Mouse (Mus musculus): Measurements from ENCODE around the gene Pex5l. TPM values are rescaled to one million over a fixed set of nuclear protein-coding genes. Genes with fewer than 3 reads are reported as not detected.

Pex5l gene
- polyA plus RNA-seq, 1 experiment from 2014 or later, result 2.8 TPM

DNA sequence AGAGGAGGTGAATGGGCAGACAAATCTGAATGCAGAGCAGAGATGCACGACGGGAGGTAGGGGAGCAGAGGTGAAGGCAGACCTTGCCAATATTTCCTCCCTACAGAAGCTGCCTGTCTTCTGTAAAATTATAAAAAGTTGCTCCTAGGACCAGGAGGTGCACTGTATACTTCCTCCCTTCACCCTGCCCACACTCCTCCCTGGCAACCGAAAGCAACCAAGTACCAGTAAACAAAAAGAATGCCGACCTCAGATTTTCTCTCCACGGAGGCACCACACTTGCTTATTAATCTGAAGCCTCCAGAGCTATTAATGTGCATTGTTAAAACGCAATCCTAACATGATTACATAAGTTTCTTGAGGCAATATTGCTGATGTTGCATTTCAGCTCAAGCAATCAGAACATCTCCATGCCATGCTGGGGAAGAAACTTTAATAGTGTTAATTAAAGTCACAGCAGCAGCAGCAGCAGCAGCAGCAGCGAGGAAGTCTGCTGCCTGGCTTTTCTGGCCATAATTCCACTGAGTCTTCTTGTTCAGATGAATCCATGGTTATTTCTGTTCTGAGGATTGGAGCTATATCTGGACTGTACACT lies 82.6 kb downstream of the Pex5l start:
- no peaks in the 10 kb centered on the region for H3K27me3 ChIP-seq
- 41% methylated on average over 7 of the region's 7 CpGs for WGBS
- H3K4me3 ChIP-seq, result no peak overlapping the region
- no peaks in the 10 kb centered on the region for H3K36me3 ChIP-seq
- H3K4me1 ChIP-seq (replicated peaks), result peaks cover 31% of the 10 kb centered on the region
- H3K4me2 ChIP-seq, result peak overlapping the region; percentile 7; the same call in 1 of the 2 replicates
- no peaks in the 10 kb centered on the region for H3K9me3 ChIP-seq
- H3K9ac ChIP-seq, result no peak overlapping the region
- 0 out of 2 replicates have a peak, but pooled peaks have one; percentile 23 for ATAC-seq (ENCODE audit: low FRiP score)
- H3K27ac ChIP-seq, result no peak overlapping the region; the same call in 1 of the 2 replicates

- Histone ChIP-seq H3K4me3 (no peak overlapping the region), H3K27me3 (no peaks in the 10 kb centered on the region), H3K9me3 (no peaks in the 10 kb centered on the region), H3K36me3 (no peaks in the 10 kb centered on the region), H3K9ac (peak overlapping the region; percentile 20; the same call in 1 of the 2 replicates), H3K4me2 (no peak overlapping the region), H3K27ac (peak overlapping the region; percentile 4; the same call in 1 of the 2 replicates), H3K4me1 (replicated peaks) (peaks cover 9% of the 10 kb centered on the region; the same call in 1 of the 2 replicates)
- 47% methylated on average over 5 of the region's 5 CpGs for whole genome bisulfite sequencing
- ATAC-seq (ENCODE audit: low FRiP score), result peak; percentile 55; the same call in 1 of the 2 replicates
These were observed 94.7 kb downstream of the Pex5l start for GRCm38 (mm10) chr3:33048304-33048703.

GRCm38 (mm10) chr3:33044799-33045106 lies 98.3 kb downstream of the Pex5l start:
- no peak for ATAC-seq (ENCODE audit: low FRiP score)
- WGBS, result 59% methylated on average over 6 of the region's 6 CpGs
- no peak overlapping the region for H3K27ac ChIP-seq
- no peak overlapping the region for H3K4me3 ChIP-seq
- H3K9me3 ChIP-seq, result no peaks in the 10 kb centered on the region
- H3K4me1 ChIP-seq (replicated peaks), result peaks cover 9% of the 10 kb centered on the region; the same call in 1 of the 2 replicates
- no peak overlapping the region for H3K9ac ChIP-seq
- no peak overlapping the region for H3K4me2 ChIP-seq
- no peaks in the 10 kb centered on the region for H3K36me3 ChIP-seq
- no peaks in the 10 kb centered on the region for H3K27me3 ChIP-seq

GRCm38 (mm10) chr3:33043896-33044798 lies 98.9 kb downstream of the Pex5l start:
- Histone ChIP-seq H3K4me2 (no peak overlapping the region), H3K36me3 (no peaks in the 10 kb centered on the region), H3K27me3 (no peaks in the 10 kb centered on the region), H3K9ac (no peak overlapping the region), H3K4me1 (replicated peaks) (peaks cover 9% of the 10 kb centered on the region; the same call in 1 of the 2 replicates), H3K4me3 (no peak overlapping the region), H3K9me3 (no peaks in the 10 kb centered on the region), H3K27ac (no peak overlapping the region)
- WGBS, result 66% methylated on average over 10 of the region's 10 CpGs
- ATAC-seq (ENCODE audit: low FRiP score), result no peak

DNA sequence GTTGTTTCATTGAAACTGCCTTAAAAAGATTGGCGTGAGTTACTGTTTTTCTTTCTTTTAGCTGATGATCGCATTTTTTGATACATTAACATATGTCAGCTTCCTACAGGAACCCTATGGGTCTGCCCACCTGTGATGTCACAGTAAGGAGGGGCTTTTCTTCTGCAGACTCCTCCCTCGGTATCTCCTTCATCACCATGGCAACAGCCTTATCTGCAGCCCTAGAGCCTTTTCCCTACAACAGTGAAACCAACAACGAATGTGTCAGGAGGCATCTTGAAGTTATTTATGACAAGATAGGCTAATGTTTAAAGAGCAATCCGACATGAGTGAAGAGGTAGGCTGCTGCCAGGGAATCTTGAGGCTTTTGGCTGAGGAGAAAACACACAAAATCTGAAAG lies 118.5 kb downstream of the Pex5l start:
- Histone ChIP-seq H3K4me1 (replicated peaks) (no peaks in the 10 kb centered on the region), H3K27ac (no peak overlapping the region), H3K9ac (no peak overlapping the region), H3K27me3 (no peaks in the 10 kb centered on the region), H3K4me2 (no peak overlapping the region), H3K4me3 (no peak overlapping the region), H3K36me3 (no peaks in the 10 kb centered on the region), H3K9me3 (no peaks in the 10 kb centered on the region)
- no peak for ATAC-seq (ENCODE audit: low FRiP score)
- WGBS, result 64% methylated on average over 5 of the region's 5 CpGs

GRCm38 (mm10) chr3:33003901-33004300 lies 139.1 kb downstream of the Pex5l start:
- Histone ChIP-seq H3K27me3 (no peaks in the 10 kb centered on the region), H3K9ac (no peak overlapping the region), H3K4me3 (no peak overlapping the region), H3K4me1 (replicated peaks) (peaks cover 10% of the 10 kb centered on the region), H3K36me3 (no peaks in the 10 kb centered on the region), H3K27ac (no peak overlapping the region), H3K9me3 (no peaks in the 10 kb centered on the region), H3K4me2 (no peak overlapping the region)
- no peak for ATAC-seq (ENCODE audit: low FRiP score)
- 86% methylated on average over 4 of the region's 4 CpGs for WGBS

DNA sequence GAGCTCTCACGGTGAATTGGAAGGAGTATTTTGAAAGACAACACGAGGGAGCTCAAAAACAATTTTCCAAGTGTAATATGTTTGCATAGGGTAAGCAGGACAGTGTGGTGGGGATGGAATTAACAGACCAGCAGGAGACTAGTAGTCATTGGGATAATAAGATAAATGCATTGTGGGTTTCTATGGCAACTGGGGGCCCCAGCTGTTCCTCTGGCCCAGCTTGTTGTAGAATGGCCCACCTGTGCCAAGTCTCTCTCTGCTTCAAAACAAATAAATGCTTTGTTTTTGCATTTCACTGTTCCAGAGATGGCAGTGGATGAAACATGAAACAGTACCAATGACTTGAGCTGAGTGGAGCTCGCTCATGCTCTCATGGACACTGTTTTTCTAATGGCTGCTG lies 141.3 kb downstream of the Pex5l start:
- Histone ChIP-seq H3K27me3 (no peaks in the 10 kb centered on the region), H3K4me3 (no peak overlapping the region), H3K27ac (no peak overlapping the region), H3K9me3 (no peaks in the 10 kb centered on the region), H3K4me1 (replicated peaks) (peaks cover 10% of the 10 kb centered on the region), H3K4me2 (no peak overlapping the region), H3K36me3 (no peaks in the 10 kb centered on the region), H3K9ac (no peak overlapping the region)
- 57% methylated on average over 3 of the region's 3 CpGs for WGBS
- peak; percentile 83 for ATAC-seq (ENCODE audit: low FRiP score)

DNA sequence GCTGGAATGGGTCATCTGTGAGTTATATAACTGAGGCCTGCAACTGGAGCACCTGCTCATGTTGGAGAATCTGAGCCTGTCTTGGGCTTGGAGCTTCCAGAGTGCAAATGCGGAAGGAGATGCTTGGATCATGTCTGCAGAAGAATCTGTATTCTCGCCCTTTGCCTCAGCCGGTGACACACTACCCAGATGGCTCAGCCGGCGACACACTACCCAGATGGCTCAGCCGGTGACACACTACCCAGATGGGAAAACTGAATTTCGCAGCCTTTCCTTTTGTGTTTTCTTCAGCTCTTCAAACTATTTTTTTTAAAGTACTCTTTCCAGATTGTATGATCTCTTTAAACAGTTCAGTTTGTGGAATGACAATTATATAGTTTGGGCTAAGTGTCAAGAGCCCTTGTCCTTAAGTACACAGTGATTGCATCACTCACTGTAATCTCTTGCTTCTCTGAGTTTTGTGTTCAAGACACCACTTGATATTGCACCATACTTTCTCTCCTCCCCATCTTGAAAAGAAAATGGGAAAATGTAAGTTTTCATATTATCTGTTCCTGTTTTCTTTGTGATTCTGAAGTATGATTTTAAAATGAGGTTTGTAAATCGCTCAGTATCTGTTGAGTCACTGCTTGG lies 142.5 kb downstream of the Pex5l start:
- Histone ChIP-seq H3K36me3 (no peaks in the 10 kb centered on the region), H3K27me3 (no peaks in the 10 kb centered on the region), H3K9ac (no peak overlapping the region), H3K27ac (no peak overlapping the region), H3K4me1 (replicated peaks) (peaks cover 10% of the 10 kb centered on the region), H3K9me3 (no peaks in the 10 kb centered on the region), H3K4me2 (no peak overlapping the region), H3K4me3 (no peak overlapping the region)
- ATAC-seq (ENCODE audit: low FRiP score), result no peak
- WGBS, result 86% methylated on average over 8 of the region's 8 CpGs

- H3K36me3 ChIP-seq, result no peaks in the 10 kb centered on the region
- no peak overlapping the region for H3K4me2 ChIP-seq
- no peaks in the 10 kb centered on the region for H3K4me1 ChIP-seq (replicated peaks)
- no peak overlapping the region for H3K4me3 ChIP-seq
- 71% methylated on average over 12 of the region's 12 CpGs for whole genome bisulfite sequencing
- no peak overlapping the region for H3K27ac ChIP-seq
- no peak overlapping the region for H3K9ac ChIP-seq
- no peaks in the 10 kb centered on the region for H3K9me3 ChIP-seq
- ATAC-seq (ENCODE audit: low FRiP score), result no peak
- no peaks in the 10 kb centered on the region for H3K27me3 ChIP-seq
These were observed 151.1 kb downstream of the Pex5l start for GRCm38 (mm10) chr3:32991713-32992575.

- Histone ChIP-seq H3K4me2 (no peak overlapping the region), H3K9me3 (no peaks in the 10 kb centered on the region), H3K27me3 (no peaks in the 10 kb centered on the region), H3K4me1 (replicated peaks) (no peaks in the 10 kb centered on the region), H3K9ac (no peak overlapping the region), H3K4me3 (no peak overlapping the region), H3K36me3 (0 out of 2 replicates have a peak, but pooled peaks cover 5% of the 10 kb centered on the region), H3K27ac (no peak overlapping the region)
- 76% methylated on average over 5 of the region's 5 CpGs for WGBS
- ATAC-seq (ENCODE audit: low FRiP score), result no peak
These were observed 155.2 kb downstream of the Pex5l start for GRCm38 (mm10) chr3:32987806-32988205.

DNA sequence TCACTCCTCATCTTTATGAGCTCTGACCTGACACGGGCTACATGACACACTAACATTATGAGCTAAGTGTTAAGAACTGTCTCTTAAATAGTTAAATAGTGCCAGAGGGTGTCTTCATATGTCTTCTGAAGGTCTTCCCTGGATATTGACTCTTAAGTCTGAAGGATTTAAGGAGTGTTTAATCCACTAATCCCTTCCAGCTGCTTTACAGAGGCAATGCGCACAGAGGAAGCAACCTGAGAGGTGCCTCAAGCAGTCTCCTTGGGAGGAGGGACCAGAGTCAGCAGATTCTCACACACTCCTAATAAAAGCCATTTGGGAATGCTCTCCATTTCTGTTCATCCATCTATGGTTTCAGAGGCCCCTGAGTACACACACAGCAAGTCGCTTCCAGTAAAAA lies 157.9 kb downstream of the Pex5l start:
- no peak overlapping the region for H3K9ac ChIP-seq
- 84% methylated on average over 3 of the region's 3 CpGs for WGBS
- no peak overlapping the region for H3K27ac ChIP-seq
- H3K4me3 ChIP-seq, result no peak overlapping the region
- 0 out of 2 replicates have a peak, but pooled peaks cover 5% of the 10 kb centered on the region for H3K36me3 ChIP-seq
- H3K9me3 ChIP-seq, result no peaks in the 10 kb centered on the region
- ATAC-seq (ENCODE audit: low FRiP score), result no peak
- no peaks in the 10 kb centered on the region for H3K27me3 ChIP-seq
- no peak overlapping the region for H3K4me2 ChIP-seq
- no peaks in the 10 kb centered on the region for H3K4me1 ChIP-seq (replicated peaks)

GRCm38 (mm10) chr3:32979981-32980380 lies 163.1 kb downstream of the Pex5l start:
- H3K9me3 ChIP-seq, result no peaks in the 10 kb centered on the region
- ATAC-seq (ENCODE audit: low FRiP score), result no peak
- no peak overlapping the region for H3K9ac ChIP-seq
- H3K4me1 ChIP-seq (replicated peaks), result no peaks in the 10 kb centered on the region
- 57% methylated on average over 4 of the region's 4 CpGs for WGBS
- 0 out of 2 replicates have a peak, but pooled peaks cover 5% of the 10 kb centered on the region for H3K36me3 ChIP-seq
- no peak overlapping the region for H3K4me2 ChIP-seq
- no peak overlapping the region for H3K27ac ChIP-seq
- H3K4me3 ChIP-seq, result no peak overlapping the region
- no peaks in the 10 kb centered on the region for H3K27me3 ChIP-seq

All from hindbrain, embryonic 13.5 days (tissue).